Mouse (Mus musculus) layer of hippocampus, postnatal 10 days (tissue): ENCODE data around the gene Myt1l. TPM values are rescaled to one million over a fixed set of nuclear protein-coding genes. Genes with fewer than 3 reads are reported as not detected.

Experiments used
- DNase-seq, 2 experiments: peaks; one replicate each; pipeline ENCODE4 v3.0.0; 2021; ENCODE audit warnings: low spot score in 2 of 2
- total RNA-seq, 2 experiments: library from RNA; stranded (reverse); gene quantifications; 2 replicates each; pipeline ENCODE4 v1.2.3; 2021

The Myt1l gene
- total RNA-seq, 2 experiments from 2014 or later, result 200 to 236 TPM

DNA sequence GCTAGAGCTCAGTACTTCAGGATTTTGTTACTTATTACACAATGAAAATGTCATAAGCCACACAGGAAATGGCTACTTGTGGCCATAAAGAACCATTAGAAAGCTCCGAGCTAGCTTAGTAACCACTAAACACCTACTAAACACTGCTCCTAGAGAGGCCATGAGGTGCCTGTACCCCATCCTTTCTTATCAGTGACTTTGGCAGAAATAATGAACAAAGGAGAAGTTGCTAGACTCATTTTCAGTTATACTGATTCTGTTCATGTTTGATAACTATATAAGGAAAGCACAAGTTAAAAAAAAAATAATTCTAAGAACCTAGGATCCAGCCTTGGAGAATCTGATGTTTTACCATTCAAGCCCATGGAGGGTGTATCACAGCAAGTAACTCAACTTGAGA lies 278.2 kb downstream of the Myt1l start:
- no peak for DNase-seq

DNA sequence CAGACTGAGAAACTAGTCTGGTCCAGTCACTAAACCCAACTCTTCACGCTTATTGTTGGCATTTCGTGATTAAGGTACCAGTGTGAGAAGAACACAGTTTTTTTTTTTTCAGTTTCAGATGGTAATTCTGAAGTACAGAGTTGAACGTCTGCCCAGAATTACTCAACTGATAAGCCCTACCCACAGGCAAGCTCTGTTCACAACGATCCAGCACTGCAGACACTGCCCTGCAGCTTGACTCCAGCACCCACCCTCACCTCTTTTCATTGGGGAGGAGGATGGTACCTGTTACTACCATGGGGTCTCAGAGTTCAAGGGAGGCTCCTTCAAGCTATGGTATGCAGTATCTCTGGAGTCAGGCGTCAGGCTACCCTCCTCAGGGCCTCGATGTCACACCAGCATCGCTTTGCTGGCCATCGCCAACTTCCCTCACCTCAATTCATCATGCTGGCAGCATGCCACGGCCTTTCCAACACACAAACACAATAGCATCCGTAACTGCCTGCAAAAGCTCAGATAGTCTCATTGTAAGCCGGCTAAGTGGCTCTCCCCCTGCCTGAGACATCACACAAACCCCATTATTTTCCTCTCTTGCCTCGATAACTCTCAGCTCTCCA lies 281.5 kb downstream of the Myt1l start:
- DNase-seq, result no peak

- no peak for DNase-seq
These were observed 287.3 kb downstream of the Myt1l start for GRCm38 (mm10) chr12:29815466-29815865.

DNA sequence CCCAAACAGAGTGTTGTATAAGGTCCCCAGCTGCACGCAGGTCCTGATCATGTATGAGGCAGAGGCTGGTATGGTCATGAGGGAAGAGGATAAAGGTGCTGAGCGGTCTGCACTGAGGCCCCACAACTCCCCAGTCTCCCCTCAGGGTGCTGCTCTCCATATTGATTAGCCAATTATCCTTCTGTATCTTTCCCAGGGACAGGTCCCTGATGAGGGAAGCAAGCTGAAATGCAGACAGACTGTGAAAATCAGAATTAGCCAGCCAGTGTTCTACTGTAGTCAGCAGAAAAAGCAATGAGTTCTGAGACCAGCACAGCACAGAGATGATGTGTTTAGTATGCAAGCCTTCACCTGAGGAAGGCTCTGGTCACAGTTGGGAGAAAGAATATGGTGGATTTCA lies 287.9 kb downstream of the Myt1l start:
- DNase-seq, result no peak

- DNase-seq, result no peak
These were observed 288.6 kb downstream of the Myt1l start for GRCm38 (mm10) chr12:29816761-29817160.

GRCm38 (mm10) chr12:29822216-29822615 lies 294.0 kb downstream of the Myt1l start:
- no peak for DNase-seq

GRCm38 (mm10) chr12:29823766-29824417 lies 295.7 kb downstream of the Myt1l start:
- DNase-seq, result no peak

- no peak for DNase-seq
These were observed 302.4 kb downstream of the Myt1l start for GRCm38 (mm10) chr12:29830571-29830970.

DNA sequence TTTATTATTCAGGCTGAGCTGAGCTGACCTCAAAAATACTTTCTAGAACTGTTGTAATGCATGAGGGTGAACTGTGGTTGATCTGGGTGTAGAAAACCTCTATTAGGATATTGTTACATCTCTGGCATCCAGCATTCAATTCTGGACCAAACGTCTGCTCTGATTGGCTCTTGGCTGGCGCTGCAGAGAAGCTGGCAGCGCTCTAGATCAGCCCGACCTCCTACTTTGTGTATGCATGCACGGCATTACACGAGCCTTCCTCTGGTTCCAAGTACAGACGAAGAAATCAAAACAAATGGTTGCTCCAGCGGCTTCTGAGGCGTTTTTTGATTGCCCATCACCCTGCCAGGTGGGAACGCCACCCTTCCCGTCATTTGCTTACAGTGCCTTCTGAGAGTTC lies 303.2 kb downstream of the Myt1l start:
- DNase-seq, result peak; percentile 33 to 66

DNA sequence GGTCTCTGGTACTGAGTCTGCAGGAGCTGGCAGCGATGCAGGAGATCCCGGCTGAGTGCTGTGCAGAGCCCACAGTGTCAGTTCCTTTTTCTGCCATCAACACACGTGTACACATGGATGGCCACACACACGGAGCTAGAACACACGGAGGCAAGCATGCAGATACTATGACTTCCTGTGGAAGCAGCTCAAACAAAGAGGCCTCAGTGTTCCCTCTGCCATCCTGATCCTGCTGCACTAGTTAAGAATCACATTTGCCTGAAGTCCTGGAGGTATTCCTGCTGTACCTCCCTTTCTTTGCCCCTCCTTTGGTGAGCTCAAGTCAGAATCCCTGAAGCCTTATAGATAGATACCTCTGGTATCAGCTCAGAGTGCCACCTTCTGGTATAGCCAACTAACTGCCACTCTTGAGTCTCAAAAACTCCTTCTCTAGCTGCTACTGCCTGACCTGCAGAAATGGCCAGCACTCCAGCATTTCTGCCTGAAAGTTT lies 309.2 kb downstream of the Myt1l start:
- DNase-seq, result peak in 1 of 2 experiments; percentile 42

DNA sequence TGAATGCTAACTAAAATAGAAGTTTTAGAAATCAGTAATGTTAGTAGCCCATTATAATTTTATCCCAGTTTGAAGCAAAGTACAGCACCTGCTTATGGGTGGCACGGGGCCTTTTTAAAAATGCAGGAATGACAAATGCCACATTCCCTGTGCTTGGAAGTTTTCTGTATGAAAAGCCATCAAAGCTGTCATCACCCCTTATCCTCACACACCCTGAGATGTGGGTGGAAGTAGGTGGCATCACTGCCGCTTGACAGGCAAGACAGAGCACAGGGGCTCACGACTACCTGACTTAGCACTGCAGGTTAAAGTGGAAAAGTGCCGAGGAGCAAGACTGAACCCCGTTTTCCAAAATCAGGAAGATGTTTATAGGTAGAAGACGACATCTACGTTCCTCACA lies 310.2 kb downstream of the Myt1l start:
- DNase-seq, result no peak

DNA sequence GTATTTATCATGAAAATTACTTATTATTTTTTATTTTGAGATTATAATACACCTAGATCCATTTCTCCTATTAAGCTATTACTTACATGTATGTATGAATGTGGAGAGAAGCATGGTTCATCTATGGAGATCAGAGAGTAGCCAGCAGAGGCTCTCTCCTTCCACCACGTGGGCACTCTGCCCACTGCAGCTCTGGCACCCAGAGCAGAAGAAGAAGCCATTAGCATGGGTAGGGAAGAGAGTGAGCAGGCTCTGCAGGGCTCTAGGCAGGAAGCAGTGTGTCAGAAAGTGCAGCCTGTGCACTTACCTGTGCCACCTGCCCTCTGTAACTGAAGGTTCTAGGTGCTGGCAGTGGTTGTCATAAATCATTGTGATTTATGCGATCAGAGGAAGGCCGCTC lies 321.8 kb downstream of the Myt1l start:
- DNase-seq, result no peak

GRCm38 (mm10) chr12:29854151-29854585 lies 326.0 kb downstream of the Myt1l start:
- DNase-seq, result no peak

DNA sequence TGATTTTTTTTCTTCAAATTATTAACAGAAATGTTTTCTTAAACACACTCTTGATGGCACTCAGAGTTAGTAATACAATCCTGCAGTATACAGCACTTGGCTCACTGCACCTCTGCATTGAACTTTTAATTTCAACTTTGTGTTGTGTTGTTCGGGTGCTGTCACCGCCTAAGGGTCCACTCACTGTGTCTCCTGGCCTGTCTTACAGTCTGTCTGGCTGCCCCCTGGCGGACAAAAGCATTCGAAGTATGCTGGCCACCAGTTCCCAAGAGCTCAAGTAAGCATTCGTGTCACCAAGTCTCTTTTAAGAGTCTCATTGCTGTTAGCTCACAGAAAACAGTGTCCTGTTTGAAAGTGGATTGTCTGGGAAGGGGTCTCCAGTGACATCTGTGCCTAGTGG lies 326.8 kb downstream of the Myt1l start:
- DNase-seq, result peak; percentile 72 to 76

GRCm38 (mm10) chr12:29860986-29861385 lies 332.8 kb downstream of the Myt1l start:
- DNase-seq, result no peak

- DNase-seq, result peak; percentile 46 to 52
These were observed 340.1 kb downstream of the Myt1l start for GRCm38 (mm10) chr12:29868295-29868694.

DNA sequence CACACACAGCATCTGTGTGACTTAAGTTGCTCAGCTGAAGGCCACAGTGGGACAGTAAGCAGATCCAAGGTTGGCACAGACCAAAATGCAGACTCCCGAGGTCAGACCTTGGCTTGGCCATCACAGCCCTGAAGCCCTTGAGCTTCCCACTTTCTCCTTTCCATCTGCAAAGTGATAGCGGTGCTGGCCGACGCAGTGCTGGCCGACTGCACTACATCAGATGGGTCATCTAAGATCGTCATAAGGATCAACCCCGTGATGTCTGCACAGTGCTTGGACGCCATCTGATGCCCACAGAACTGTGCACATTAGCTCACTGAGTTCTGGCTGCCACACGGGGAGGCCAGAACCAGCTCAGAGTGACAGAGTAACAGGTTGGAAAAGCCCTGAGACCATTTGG lies 340.6 kb downstream of the Myt1l start:
- DNase-seq, result no peak

DNA sequence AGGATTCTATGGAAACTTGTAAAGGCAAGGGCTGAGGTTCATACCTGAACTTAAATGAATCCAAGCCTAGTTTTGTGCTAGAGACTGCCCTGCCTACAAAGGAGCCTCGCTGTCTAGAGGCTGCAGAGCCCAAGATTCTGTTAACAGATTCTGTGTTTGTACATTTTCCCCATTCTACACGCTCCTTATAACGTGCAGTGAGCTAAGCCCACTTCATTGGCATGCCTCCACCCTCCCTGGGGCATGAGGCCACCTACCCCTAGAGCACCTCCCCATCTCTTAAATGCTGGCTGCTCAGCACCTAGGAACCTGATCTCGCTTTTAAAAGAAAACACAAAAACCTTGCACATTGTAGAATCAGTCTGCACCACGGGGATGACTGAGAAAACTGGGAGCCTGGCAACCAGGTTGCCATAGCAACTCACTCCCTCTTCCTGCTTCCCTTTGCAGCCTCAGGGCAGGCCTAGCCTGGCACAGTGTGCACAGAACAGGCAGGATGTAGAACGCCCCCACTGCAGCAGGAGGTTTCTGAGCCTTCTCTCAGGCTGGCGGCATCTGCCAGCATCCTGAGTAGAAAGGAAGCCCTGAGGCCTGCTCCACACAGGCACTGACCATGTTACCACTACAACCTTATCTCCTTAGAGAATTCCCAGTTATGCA lies 344.1 kb downstream of the Myt1l start:
- DNase-seq, result peak; percentile 85 to 86

DNA sequence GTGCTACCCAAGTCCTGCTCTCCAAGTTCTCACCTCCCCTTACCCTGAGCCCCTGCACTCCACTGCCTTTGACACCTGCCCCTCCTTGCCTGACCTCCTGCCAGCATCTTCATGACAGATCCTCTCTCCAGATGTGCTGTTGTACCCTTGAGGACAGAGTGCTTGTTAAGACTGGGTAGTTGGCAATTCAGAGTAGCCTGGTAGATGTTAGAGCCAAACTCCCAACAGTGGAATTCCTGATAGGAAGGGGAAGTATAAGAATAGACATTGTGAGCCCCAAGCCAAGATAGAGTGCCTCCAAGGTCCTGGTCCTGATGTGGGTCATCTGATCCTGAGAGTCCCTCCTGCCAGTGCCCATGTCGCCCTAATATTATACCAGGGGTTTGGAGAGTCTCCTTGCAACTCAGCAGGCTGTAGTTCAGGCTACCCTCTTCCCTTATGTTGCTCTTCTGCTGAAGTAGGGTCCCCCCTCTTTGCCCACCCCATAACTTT lies 345.1 kb downstream of the Myt1l start:
- DNase-seq, result no peak

DNA sequence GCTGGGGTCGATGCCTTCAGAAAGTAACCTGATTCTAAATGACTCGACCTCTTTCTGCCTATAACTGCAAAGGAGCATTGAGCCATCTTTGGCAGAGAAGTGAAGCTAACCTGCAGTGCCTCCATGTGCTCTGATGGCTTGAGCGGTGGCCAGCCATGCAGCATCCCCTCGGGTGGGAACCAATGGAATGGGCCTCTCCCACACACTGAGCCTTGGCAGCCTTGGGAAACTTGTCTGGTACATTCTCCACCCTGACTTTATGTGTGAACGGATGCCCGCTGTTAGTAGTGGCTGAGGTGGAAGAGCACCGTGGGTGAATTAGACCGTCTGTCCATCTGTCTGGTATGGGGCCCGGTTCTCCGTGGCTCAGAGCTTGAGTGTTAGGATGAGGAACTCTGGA lies 349.8 kb downstream of the Myt1l start:
- no peak for DNase-seq

- DNase-seq, result peak; percentile 88
These were observed 354.9 kb downstream of the Myt1l start for GRCm38 (mm10) chr12:29882871-29883617.
